Mouse (Mus musculus) granulocyte monocyte progenitor cell, adult 5-6 weeks (primary cell): ENCODE results near the gene Zfp978. TPM values are rescaled to one million over a fixed set of nuclear protein-coding genes. Genes with fewer than 3 reads are reported as not detected.

Experiments used
- ATAC-seq: replicated peaks from 2 replicates; pipeline ENCODE4 v1.8.0; 2016; ENCODE audit warnings: mild to moderate bottlenecking, moderate TSS enrichment, inconsistent platforms; ENCODE audit not compliant: poor library complexity, severe bottlenecking
- total RNA-seq, 2 experiments: library from RNA; stranded (forward) in 1 of 2; stranded (reverse) in 1 of 2; fragments of 200-712, 200-1000 nt in 1 of 2; fragments of >200 nt in 1 of 2; fragmentation: Nextera tagmentation in 1 of 2; gene quantifications; 2 replicates each; pipeline ENCODE4 v1.2.3; 2014 to 2017

Zfp978 gene
- total RNA-seq, 2 experiments from 2014 or later, result not detected

DNA sequence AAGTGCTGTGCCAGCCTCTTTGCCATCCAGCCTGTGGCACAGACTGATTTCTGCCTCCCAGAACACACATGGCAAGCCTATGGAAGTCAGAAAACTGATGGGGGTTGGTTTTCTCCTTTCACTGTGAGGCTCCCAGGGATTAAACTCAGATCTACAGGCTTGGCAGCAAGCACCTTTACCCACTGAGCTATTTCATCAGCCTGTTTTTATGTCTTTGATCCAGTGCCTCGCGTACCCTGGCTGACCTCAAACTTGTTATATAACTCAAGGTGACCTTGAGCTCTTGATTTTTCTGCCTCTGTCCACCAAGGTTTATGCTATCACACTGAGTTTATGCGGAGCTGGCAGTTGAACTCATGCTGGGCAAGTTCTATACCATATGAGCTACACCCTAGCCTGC is 71.9 kb downstream of the Zfp978 start:
- 0 out of 2 replicates have a peak, but pooled peaks have one; percentile 8 for ATAC-seq

DNA sequence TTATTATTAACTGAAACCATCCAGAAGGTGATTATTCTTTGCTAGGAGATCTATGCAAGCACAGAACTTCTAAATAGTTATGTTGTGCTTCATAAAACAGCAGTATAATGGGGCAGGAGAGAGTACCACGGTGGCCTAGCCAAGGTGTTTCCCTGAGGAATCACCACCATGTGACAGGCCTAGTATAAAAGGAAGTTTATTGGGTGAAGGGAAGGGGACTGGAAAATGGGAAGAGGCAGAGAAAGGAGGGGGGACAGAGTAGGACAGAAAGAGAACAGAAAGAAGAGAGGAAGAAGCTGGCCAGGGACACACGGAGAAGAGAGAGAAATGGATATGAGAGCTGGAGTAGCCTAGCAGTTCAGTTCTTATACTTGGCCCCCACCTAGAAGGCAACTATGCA is 72.8 kb downstream of the Zfp978 start:
- ATAC-seq, result 0 out of 2 replicates have a peak, but pooled peaks have one; percentile 15

Other genes with a start within 250 kb of the Zfp978 start
- 36.1 and 54.3 TPM in 2 replicates for gene Zfp991, start 229.3 kb upstream of the Zfp978 start, total RNA-seq (2014; fragmentation: Nextera tagmentation)
- gene Zfp991, start 229.3 kb upstream of the Zfp978 start, total RNA-seq (2017), result 35.1 and 50.5 TPM in 2 replicates
- gene Zfp988, start 55.6 kb upstream of the Zfp978 start, total RNA-seq (2014; fragmentation: Nextera tagmentation), result 0.51 TPM in 1 of 2 replicates, not detected in the other
- 0.22 TPM in 1 of 2 replicates, not detected in the other for gene Zfp988, start 55.6 kb upstream of the Zfp978 start, total RNA-seq (2017)
- 9.9 and 13.5 TPM in 2 replicates for gene Zfp982, start 131.1 kb downstream of the Zfp978 start, total RNA-seq (2014; fragmentation: Nextera tagmentation)
- 13.1 and 15.3 TPM in 2 replicates for gene Zfp982, start 131.1 kb downstream of the Zfp978 start, total RNA-seq (2017)
- gene Gm16503, start 178.9 kb downstream of the Zfp978 start, total RNA-seq (2014; fragmentation: Nextera tagmentation), result 0.26 and 2.7 TPM in 2 replicates
- 0.13 and 0.36 TPM in 2 replicates for gene Gm16503, start 178.9 kb downstream of the Zfp978 start, total RNA-seq (2017)
- gene Zfp985, start 192.0 kb downstream of the Zfp978 start, total RNA-seq (2014; fragmentation: Nextera tagmentation), result 0.49 and 0.64 TPM in 2 replicates
- gene Zfp985, start 192.0 kb downstream of the Zfp978 start, total RNA-seq (2017), result 0.36 TPM in 1 of 2 replicates, not detected in the other